Mouse (Mus musculus): ENCODE data around the gene Ppp3r1. TPM values are rescaled to one million over a fixed set of nuclear protein-coding genes. Genes with fewer than 3 reads are reported as not detected.
A peak's percentile ranks its signal among the peaks of the same experiment; 100 is the strongest.
"Not testable (repeated sequence)": the region's sequence is repeated elsewhere in the genome, so short reads cannot be mapped to it uniquely, and the experiment has no call there.

The Ppp3r1 gene
- polyA plus RNA-seq, 1 experiment: 131 TPM

- DNase-seq (ENCODE audit: low read depth): no peak
- TF ChIP-seq POLR2A (IDR thresholded peaks at IDR 0.05; ENCODE audit: borderline replicate concordance, extremely low read depth, insufficient read depth, insufficient read length, poor library complexity, severe bottlenecking) (no peak), CTCF (IDR thresholded peaks at IDR 0.05; ENCODE audit: borderline replicate concordance, extremely low read depth, insufficient read depth, insufficient read length) (no peak)
Observed at GRCm38 (mm10) chr11:17200936-17201335, 41.9 kb downstream of the Ppp3r1 start.

GRCm38 (mm10) chr11:17202481-17202880 lies 43.4 kb downstream of the Ppp3r1 start:
- no peak for DNase-seq (ENCODE audit: low read depth)
- TF ChIP-seq POLR2A (IDR thresholded peaks at IDR 0.05; ENCODE audit: borderline replicate concordance, extremely low read depth, insufficient read depth, insufficient read length, poor library complexity, severe bottlenecking) (no peak), CTCF (IDR thresholded peaks at IDR 0.05; ENCODE audit: borderline replicate concordance, extremely low read depth, insufficient read depth, insufficient read length) (no peak)

GRCm38 (mm10) chr11:17211258-17212140 lies 52.4 kb downstream of the Ppp3r1 start, which contains the start of gene Pno1:
Pno1 (minus strand) TSS chr11:17211568.
- 0 out of 2 replicates have a peak, but pooled peaks have one; percentile 27 for TF ChIP-seq POLR2A (IDR thresholded peaks at IDR 0.05; ENCODE audit: borderline replicate concordance, extremely low read depth, insufficient read depth, insufficient read length, poor library complexity, severe bottlenecking)
- TF ChIP-seq CTCF (IDR thresholded peaks at IDR 0.05; ENCODE audit: borderline replicate concordance, extremely low read depth, insufficient read depth, insufficient read length): no peak
- peak; percentile 99 for DNase-seq (ENCODE audit: low read depth)

- no peak for DNase-seq (ENCODE audit: low read depth)
- TF ChIP-seq CTCF (IDR thresholded peaks at IDR 0.05; ENCODE audit: borderline replicate concordance, extremely low read depth, insufficient read depth, insufficient read length): no peak
- TF ChIP-seq POLR2A (IDR thresholded peaks at IDR 0.05; ENCODE audit: borderline replicate concordance, extremely low read depth, insufficient read depth, insufficient read length, poor library complexity, severe bottlenecking): no peak
Observed at GRCm38 (mm10) chr11:17212141-17212495, 53.1 kb downstream of the Ppp3r1 start.

GRCm38 (mm10) chr11:17212903-17213509 lies 53.9 kb downstream of the Ppp3r1 start:
- TF ChIP-seq CTCF (IDR thresholded peaks at IDR 0.05; ENCODE audit: borderline replicate concordance, extremely low read depth, insufficient read depth, insufficient read length) (no peak), POLR2A (IDR thresholded peaks at IDR 0.05; ENCODE audit: borderline replicate concordance, extremely low read depth, insufficient read depth, insufficient read length, poor library complexity, severe bottlenecking) (no peak)
- no peak for DNase-seq (ENCODE audit: low read depth)

GRCm38 (mm10) chr11:17215475-17215874 lies 56.4 kb downstream of the Ppp3r1 start:
- no peak for DNase-seq (ENCODE audit: low read depth)
- TF ChIP-seq CTCF (IDR thresholded peaks at IDR 0.05; ENCODE audit: borderline replicate concordance, extremely low read depth, insufficient read depth, insufficient read length): no peak
- TF ChIP-seq POLR2A (IDR thresholded peaks at IDR 0.05; ENCODE audit: borderline replicate concordance, extremely low read depth, insufficient read depth, insufficient read length, poor library complexity, severe bottlenecking): no peak

GRCm38 (mm10) chr11:17221126-17221525 lies 62.1 kb downstream of the Ppp3r1 start:
- no peak for DNase-seq (ENCODE audit: low read depth)
- TF ChIP-seq CTCF (IDR thresholded peaks at IDR 0.05; ENCODE audit: borderline replicate concordance, extremely low read depth, insufficient read depth, insufficient read length) (no peak), POLR2A (IDR thresholded peaks at IDR 0.05; ENCODE audit: borderline replicate concordance, extremely low read depth, insufficient read depth, insufficient read length, poor library complexity, severe bottlenecking) (no peak)

GRCm38 (mm10) chr11:17232792-17233191 lies 73.7 kb downstream of the Ppp3r1 start:
- TF ChIP-seq CTCF (IDR thresholded peaks at IDR 0.05; ENCODE audit: borderline replicate concordance, extremely low read depth, insufficient read depth, insufficient read length) (no peak), POLR2A (IDR thresholded peaks at IDR 0.05; ENCODE audit: borderline replicate concordance, extremely low read depth, insufficient read depth, insufficient read length, poor library complexity, severe bottlenecking) (no peak)
- DNase-seq (ENCODE audit: low read depth): no peak

- TF ChIP-seq POLR2A (IDR thresholded peaks at IDR 0.05; ENCODE audit: borderline replicate concordance, extremely low read depth, insufficient read depth, insufficient read length, poor library complexity, severe bottlenecking): no peak
- no peak for TF ChIP-seq CTCF (IDR thresholded peaks at IDR 0.05; ENCODE audit: borderline replicate concordance, extremely low read depth, insufficient read depth, insufficient read length)
- no peak for DNase-seq (ENCODE audit: low read depth)
Observed at GRCm38 (mm10) chr11:17236449-17237037, 77.5 kb downstream of the Ppp3r1 start.

GRCm38 (mm10) chr11:17238598-17238997 lies 79.5 kb downstream of the Ppp3r1 start:
- DNase-seq (ENCODE audit: low read depth): not testable (repeated sequence)

- no peak for DNase-seq (ENCODE audit: low read depth)
- TF ChIP-seq POLR2A (IDR thresholded peaks at IDR 0.05; ENCODE audit: borderline replicate concordance, extremely low read depth, insufficient read depth, insufficient read length, poor library complexity, severe bottlenecking): no peak
- TF ChIP-seq CTCF (IDR thresholded peaks at IDR 0.05; ENCODE audit: borderline replicate concordance, extremely low read depth, insufficient read depth, insufficient read length): no peak
Observed at GRCm38 (mm10) chr11:17248715-17249114, 89.7 kb downstream of the Ppp3r1 start.

Other genes with a start within 250 kb of the Ppp3r1 start
- gene Fbxo48, start 207.9 kb upstream of the Ppp3r1 start, polyA plus RNA-seq (2012; rRNA removed): 1.7 and 2.3 TPM in 2 replicates
- gene Cnrip1, start 107.7 kb upstream of the Ppp3r1 start, polyA plus RNA-seq (2012; rRNA removed): 104 and 132 TPM in 2 replicates
- 2.9 and 3.3 TPM in 2 replicates for gene Plek, start 106.9 kb upstream of the Ppp3r1 start, polyA plus RNA-seq (2012; rRNA removed)
- gene Wdr92, start 22.8 kb downstream of the Ppp3r1 start, polyA plus RNA-seq (2012; rRNA removed): 11.2 and 13.2 TPM in 2 replicates
- gene Pno1, start 52.3 kb downstream of the Ppp3r1 start, polyA plus RNA-seq (2012; rRNA removed): 10.8 and 13.9 TPM in 2 replicates
- gene C1d, start 98.3 kb downstream of the Ppp3r1 start, polyA plus RNA-seq (2012; rRNA removed): 51.7 and 57.8 TPM in 2 replicates

Data from brain, embryonic 14.5 days (tissue).